Mouse (Mus musculus) neutrophil, adult 65 days (primary cell): ENCODE results near the gene Actr1a. TPM values are rescaled to one million over a fixed set of nuclear protein-coding genes. Genes with fewer than 3 reads are reported as not detected.

Source experiments
- total RNA-seq: library from RNA; stranded (reverse); gene quantifications from 2 replicates; pipeline ENCODE4 v1.2.4, GENCODE M21; 2023

The Actr1a gene
- total RNA-seq: 93.9 and 109 TPM in 2 replicates

GRCm38 (mm10) chr19:46395109-46396009 is at the start of gene Actr1a:
Gene Actr1a, minus strand, starts transcription at chr19:46395748.

GRCm38 (mm10) chr19:46396686-46397435 is 1.3 kb upstream of the Actr1a start, which contains the start of gene Sufu:
Gene Sufu, plus strand, starts transcription at chr19:46396896.

GRCm38 (mm10) chr19:46350168-46350932 is 45.2 kb downstream of the Actr1a start, which contains the start of gene 2310034G01Rik:
Gene 2310034G01Rik, minus strand, starts transcription at chr19:46350302.

GRCm38 (mm10) chr19:46338331-46338936 is 57.1 kb downstream of the Actr1a start, which contains the start of gene Cuedc2:
Gene Cuedc2, minus strand, starts transcription at chr19:46338702.

GRCm38 (mm10) chr19:46328081-46329030 is 67.2 kb downstream of the Actr1a start, which contains the start of gene Fbxl15:
Gene Fbxl15, plus strand, starts transcription at chr19:46328184.

Other genes starting within 250 kb of the Actr1a start
- gene Pitx3, start 247.4 kb downstream of the Actr1a start, total RNA-seq: not detected in 2 replicates
- 61.0 and 88.7 TPM in 2 replicates for gene Gbf1, start 243.2 kb downstream of the Actr1a start, total RNA-seq
- 74.6 and 93.9 TPM in 2 replicates for gene Nfkb2, start 91.4 kb downstream of the Actr1a start, total RNA-seq
- gene Psd, start 68.6 kb downstream of the Actr1a start, total RNA-seq: 0.20 and 0.79 TPM in 2 replicates
- 2.2 and 5.7 TPM in 2 replicates for gene Fbxl15, start 67.6 kb downstream of the Actr1a start, total RNA-seq
- gene Cuedc2, start 57.0 kb downstream of the Actr1a start, total RNA-seq: 79.8 and 90.0 TPM in 2 replicates
- 26.0 and 33.2 TPM in 2 replicates for gene Mfsd13a, start 54.6 kb downstream of the Actr1a start, total RNA-seq
- gene 2310034G01Rik, start 45.4 kb downstream of the Actr1a start, total RNA-seq: 0.39 TPM in 1 of 2 replicates, not detected in the other
- gene Sufu, start 1.1 kb upstream of the Actr1a start, total RNA-seq: 7.1 and 9.5 TPM in 2 replicates
- gene Trim8, start 106.0 kb upstream of the Actr1a start, total RNA-seq: 50.4 and 55.7 TPM in 2 replicates
- gene Arl3, start 177.4 kb upstream of the Actr1a start, total RNA-seq: 10.4 and 12.2 TPM in 2 replicates
- gene Sfxn2, start 177.6 kb upstream of the Actr1a start, total RNA-seq: 8.5 and 8.7 TPM in 2 replicates
- 69.1 and 102 TPM in 2 replicates for gene Wbp1l, start 203.3 kb upstream of the Actr1a start, total RNA-seq